Mouse (Mus musculus): ENCODE results near the gene Cd84. TPM values are rescaled to one million over a fixed set of nuclear protein-coding genes. Genes with fewer than 3 reads are reported as not detected.
A peak's percentile ranks its signal among the peaks of the same experiment; 100 is the strongest.
"Not testable (repeated sequence)": the region's sequence is repeated elsewhere in the genome, so short reads cannot be mapped to it uniquely, and the experiment has no call there.

The Cd84 gene
- polyA plus RNA-seq (2012; ENCODE audit: insufficient read depth, insufficient read length, missing spikeins), result 352 and 384 TPM in 2 replicates

DNA sequence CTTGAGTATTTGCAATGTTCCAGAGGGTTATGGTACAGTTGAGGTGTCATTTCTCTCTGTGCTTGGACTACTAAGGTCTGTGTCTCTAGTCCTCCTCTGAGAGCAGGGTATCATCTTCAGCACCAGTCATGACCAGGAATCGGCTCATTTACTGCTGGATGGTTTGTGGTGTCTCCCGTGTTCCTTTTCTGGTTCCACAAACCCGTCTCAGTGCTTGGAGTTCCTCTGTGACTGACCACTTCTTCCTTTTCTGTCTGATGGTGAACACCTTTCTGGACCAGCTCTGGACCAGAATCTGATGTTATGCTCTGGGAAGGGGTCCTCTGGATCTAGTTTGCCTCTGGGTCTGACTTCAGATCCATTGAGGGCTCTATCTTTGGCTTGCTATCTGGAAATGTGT lies at the start of gene Cd84:
Cd84 (plus strand) TSS at position 210 of the 400 bp plus-strand sequence.
- TF ChIP-seq POLR2A (IDR thresholded peaks at IDR 0.05; ENCODE audit: borderline replicate concordance, low read depth, low read length) (no peak), CTCF (IDR thresholded peaks at IDR 0.05; ENCODE audit: low read depth, low read length) (no peak)
- H3K4me3 ChIP-seq (ENCODE audit: insufficient read depth, low read length), result peak within 1 kb of the TSS; percentile 71
- H3K27ac ChIP-seq (ENCODE audit: insufficient read depth, low read depth, low read length), result peak within 1 kb of the TSS; percentile 97
- H3K4me1 ChIP-seq (ENCODE audit: control insufficient read depth, insufficient read depth, low read length), result peaks cover 18% of the 10 kb centered on the region

DNA sequence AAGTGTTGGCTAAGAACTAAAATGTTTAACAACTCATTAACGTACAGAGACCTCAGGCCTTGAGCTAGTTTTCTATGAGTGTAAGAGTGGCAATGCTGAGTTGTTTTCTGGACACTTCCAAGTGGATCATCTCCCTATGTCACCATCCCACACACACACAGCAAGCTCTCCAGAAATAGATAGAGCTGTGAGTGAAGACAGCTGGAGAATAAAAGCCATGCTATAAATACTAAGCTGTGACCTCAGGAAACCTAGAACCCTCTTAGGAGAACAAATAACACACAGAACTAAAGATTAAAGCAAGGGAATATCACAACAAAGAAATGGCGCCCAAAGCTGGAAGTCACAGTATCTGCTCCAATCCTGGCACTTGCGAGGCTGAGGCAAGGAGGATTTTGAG lies 48.0 kb upstream of the Cd84 start:
- no peak overlapping the region for H3K4me3 ChIP-seq (ENCODE audit: insufficient read depth, low read length)
- no peaks in the 10 kb centered on the region for H3K4me1 ChIP-seq (ENCODE audit: control insufficient read depth, insufficient read depth, low read length)
- no peak for TF ChIP-seq POLR2A (IDR thresholded peaks at IDR 0.05; ENCODE audit: borderline replicate concordance, low read depth, low read length)
- TF ChIP-seq CTCF (IDR thresholded peaks at IDR 0.05; ENCODE audit: low read depth, low read length), result no peak
- no peak overlapping the region for H3K27ac ChIP-seq (ENCODE audit: insufficient read depth, low read depth, low read length)

DNA sequence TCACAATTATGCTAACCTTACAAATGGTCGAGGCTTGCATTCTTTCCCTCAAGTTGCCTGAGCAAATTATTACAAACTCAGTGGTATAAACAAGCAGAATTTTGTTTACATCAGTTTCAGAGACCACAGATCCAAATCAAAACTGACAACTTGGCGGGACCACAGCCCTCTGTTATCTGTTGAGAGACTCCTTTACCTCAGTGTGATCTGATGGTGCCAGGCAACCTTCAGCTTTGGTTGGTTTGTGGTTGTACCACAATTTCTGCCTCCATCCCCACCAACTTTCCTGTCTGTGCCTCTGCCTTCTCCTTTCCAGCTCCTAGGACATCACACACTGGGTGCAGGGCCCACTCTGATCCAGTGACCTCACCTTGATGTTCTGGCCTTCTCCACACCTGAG lies 43.3 kb upstream of the Cd84 start:
- TF ChIP-seq POLR2A (IDR thresholded peaks at IDR 0.05; ENCODE audit: borderline replicate concordance, low read depth, low read length) (no peak), CTCF (IDR thresholded peaks at IDR 0.05; ENCODE audit: low read depth, low read length) (no peak)
- Histone ChIP-seq H3K4me1 (ENCODE audit: control insufficient read depth, insufficient read depth, low read length) (no peaks in the 10 kb centered on the region), H3K4me3 (ENCODE audit: insufficient read depth, low read length) (no peak overlapping the region), H3K27ac (ENCODE audit: insufficient read depth, low read depth, low read length) (no peak overlapping the region)

DNA sequence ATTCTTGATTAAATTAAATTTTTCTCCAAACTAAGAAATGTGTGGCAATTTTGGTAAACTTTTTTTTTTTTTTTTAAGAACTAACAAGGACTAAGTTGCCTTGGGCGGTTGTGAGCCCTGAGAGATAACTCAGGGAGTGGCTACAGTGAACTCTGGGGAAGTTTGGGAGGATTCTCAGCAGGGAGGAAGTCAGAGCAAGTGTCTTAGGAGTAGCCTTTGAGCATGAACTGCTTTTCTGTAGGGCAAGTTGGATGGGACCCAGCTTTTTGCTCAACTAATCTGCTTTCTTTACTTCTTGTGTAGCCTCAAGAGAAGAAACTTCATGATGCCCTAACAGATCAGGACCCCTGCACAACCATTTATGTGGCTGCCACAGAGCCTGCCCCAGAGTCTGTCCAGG lies 41.7 kb upstream of the Cd84 start:
- TF ChIP-seq POLR2A (IDR thresholded peaks at IDR 0.05; ENCODE audit: borderline replicate concordance, low read depth, low read length), result no peak
- TF ChIP-seq CTCF (IDR thresholded peaks at IDR 0.05; ENCODE audit: low read depth, low read length), result no peak
- Histone ChIP-seq H3K4me3 (ENCODE audit: insufficient read depth, low read length) (no peak overlapping the region), H3K27ac (ENCODE audit: insufficient read depth, low read depth, low read length) (no peak overlapping the region), H3K4me1 (ENCODE audit: control insufficient read depth, insufficient read depth, low read length) (no peaks in the 10 kb centered on the region)

DNA sequence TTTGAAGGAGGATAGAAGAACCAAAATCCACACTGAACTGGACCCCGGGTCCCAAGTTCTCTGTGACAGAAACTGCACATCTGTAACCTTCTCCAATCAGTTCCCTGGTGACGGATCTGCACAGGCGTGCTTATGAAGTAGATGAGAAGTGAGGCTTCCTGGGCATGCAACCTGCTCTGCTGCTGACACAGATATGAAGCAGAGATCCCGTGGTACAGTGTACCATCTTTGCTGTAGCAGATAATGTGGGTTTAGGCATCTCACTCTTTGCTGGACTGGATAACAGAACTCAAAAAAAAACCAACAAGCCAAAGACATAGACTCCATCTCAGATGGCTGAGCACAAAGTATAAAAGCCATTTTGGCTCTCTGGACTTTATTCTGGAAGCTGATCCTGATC lies 39.8 kb upstream of the Cd84 start:
- no peaks in the 10 kb centered on the region for H3K4me1 ChIP-seq (ENCODE audit: control insufficient read depth, insufficient read depth, low read length)

DNA sequence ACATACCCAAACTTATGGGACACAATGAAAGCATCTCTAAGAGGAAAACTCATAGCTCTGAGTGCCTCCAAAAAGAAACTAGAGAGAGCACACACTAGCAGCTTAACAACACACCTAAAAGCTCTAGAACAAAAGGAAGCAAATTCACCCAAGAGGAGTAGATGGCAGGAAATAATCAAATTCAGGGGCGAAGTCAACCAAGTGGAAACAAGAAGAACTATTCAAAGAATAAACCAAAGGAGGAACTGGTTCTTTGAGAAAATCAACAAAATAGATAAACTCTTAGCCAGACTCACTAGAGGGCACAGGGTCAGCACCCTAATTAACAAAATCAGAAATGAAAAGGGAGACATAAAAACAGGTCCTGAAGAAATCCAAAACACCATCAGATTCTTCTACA lies 28.4 kb upstream of the Cd84 start:
- H3K4me3 ChIP-seq (ENCODE audit: insufficient read depth, low read length); H3K27ac ChIP-seq (ENCODE audit: insufficient read depth, low read depth, low read length); H3K4me1 ChIP-seq (ENCODE audit: control insufficient read depth, insufficient read depth, low read length): not testable (repeated sequence)

More for the DNA sequence above, 39.8 kb upstream of the Cd84 start:
- no peak for TF ChIP-seq POLR2A (IDR thresholded peaks at IDR 0.05; ENCODE audit: borderline replicate concordance, low read depth, low read length)
- no peak for TF ChIP-seq CTCF (IDR thresholded peaks at IDR 0.05; ENCODE audit: low read depth, low read length)
- Histone ChIP-seq H3K4me3 (ENCODE audit: insufficient read depth, low read length) (no peak overlapping the region), H3K27ac (ENCODE audit: insufficient read depth, low read depth, low read length) (no peak overlapping the region)

DNA sequence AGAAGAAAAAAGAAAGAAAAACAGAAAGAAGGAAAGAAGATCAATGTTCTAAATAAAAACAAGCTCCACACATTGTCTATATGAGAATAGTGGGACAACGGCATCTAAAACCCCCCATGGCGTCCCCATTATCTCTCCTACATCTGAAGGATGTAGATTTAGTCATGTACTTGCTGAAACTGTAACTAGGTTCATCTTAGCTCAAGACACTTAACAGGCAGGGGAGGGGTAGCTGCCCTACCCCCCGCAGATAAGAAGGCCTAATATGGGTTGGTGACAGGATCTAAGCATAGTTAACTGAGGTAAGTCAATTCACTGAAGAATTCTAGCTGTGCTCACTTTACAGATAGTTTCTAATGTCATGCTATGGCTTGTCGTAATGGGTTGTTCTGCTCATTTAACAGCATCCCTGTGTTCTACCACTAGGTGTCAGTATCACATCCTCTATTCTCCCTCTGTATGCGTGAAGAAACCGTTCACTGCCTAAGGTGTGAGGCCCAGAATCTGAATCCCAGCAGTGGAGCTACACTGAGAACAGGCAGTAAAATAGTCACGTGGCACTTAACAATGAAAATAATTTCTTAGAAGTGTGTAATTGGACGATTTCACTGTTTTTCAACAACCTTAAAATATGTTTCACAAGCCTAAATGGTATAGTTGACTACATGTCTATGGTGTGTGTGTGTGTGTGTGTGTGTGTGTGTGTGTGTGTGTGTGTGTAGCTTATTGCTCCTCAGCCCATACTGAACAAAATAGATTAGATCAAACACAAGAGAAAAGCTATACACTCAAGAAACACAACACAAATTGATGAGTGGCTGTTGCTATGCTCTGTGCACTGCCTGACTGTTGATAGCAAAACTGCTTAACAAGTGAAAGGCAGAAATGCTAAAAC lies 23.7 kb upstream of the Cd84 start:
- no peak overlapping the region for H3K4me3 ChIP-seq (ENCODE audit: insufficient read depth, low read length)
- no peak overlapping the region for H3K27ac ChIP-seq (ENCODE audit: insufficient read depth, low read depth, low read length)
- TF ChIP-seq CTCF (IDR thresholded peaks at IDR 0.05; ENCODE audit: low read depth, low read length), result no peak
- no peak for TF ChIP-seq POLR2A (IDR thresholded peaks at IDR 0.05; ENCODE audit: borderline replicate concordance, low read depth, low read length)
- H3K4me1 ChIP-seq (ENCODE audit: control insufficient read depth, insufficient read depth, low read length), result no peaks in the 10 kb centered on the region

DNA sequence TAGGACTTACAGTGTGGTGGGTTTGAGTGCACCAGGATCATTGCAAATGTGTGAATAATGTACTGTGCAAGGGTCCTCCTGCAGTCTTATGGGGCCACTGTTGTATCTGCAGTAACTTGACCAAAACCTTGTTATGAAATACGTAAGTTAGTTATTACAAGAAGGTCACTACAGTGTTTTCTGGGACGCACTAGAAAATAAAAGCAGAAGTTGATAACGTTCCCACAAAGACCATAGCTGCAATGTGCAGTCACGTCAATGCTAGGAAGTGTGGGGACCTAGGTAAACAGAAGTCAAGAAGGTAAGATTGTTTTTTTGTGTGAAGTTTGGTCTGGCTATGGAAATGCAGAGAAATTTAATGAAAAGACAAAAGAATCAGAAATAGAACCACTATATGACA lies 22.5 kb upstream of the Cd84 start:
- Histone ChIP-seq H3K4me1 (ENCODE audit: control insufficient read depth, insufficient read depth, low read length) (no peaks in the 10 kb centered on the region), H3K27ac (ENCODE audit: insufficient read depth, low read depth, low read length) (no peak overlapping the region), H3K4me3 (ENCODE audit: insufficient read depth, low read length) (no peak overlapping the region)
- TF ChIP-seq POLR2A (IDR thresholded peaks at IDR 0.05; ENCODE audit: borderline replicate concordance, low read depth, low read length), result no peak
- no peak for TF ChIP-seq CTCF (IDR thresholded peaks at IDR 0.05; ENCODE audit: low read depth, low read length)

DNA sequence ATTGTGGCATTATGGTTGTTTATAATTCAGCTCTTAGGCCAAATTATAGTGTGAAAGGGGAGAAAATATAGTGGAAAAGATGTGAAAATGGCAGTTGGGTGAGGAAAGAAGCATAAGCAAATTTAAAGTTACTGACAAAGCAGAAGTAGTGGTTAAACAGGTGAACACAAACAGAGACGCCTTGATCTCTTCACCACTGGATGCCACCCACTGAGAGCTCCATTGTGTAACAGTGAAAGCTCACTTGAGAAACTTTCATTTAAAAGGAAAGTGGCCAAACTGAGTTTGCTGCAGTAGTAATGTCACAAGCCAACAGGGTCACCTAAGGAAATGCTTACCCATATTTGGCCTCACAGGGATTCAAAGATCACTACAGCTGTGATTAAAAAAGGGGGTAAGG lies 18.2 kb upstream of the Cd84 start:
- no peak overlapping the region for H3K27ac ChIP-seq (ENCODE audit: insufficient read depth, low read depth, low read length)
- no peak overlapping the region for H3K4me3 ChIP-seq (ENCODE audit: insufficient read depth, low read length)
- TF ChIP-seq POLR2A (IDR thresholded peaks at IDR 0.05; ENCODE audit: borderline replicate concordance, low read depth, low read length) (no peak), CTCF (IDR thresholded peaks at IDR 0.05; ENCODE audit: low read depth, low read length) (no peak)
- H3K4me1 ChIP-seq (ENCODE audit: control insufficient read depth, insufficient read depth, low read length), result peaks cover 9% of the 10 kb centered on the region

DNA sequence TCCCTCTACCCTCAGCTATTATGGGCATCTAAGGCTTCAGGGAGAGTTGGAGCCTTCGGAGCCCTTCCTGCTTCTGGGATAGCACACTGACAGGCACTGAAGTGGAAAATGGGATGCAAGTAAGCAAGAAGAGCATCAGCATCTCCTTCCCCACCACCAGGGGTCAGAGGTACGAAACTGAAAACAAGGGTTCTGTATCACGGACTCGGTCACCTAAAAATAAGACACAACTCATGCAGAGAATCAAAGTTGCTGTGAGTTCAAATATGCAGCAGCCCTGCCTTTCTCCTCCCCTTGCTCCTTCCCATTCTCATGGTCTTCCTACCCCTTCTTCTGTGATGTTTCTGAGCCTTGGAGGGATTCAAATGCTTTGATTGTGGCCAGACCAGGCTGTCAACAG lies 14.0 kb upstream of the Cd84 start:
- Histone ChIP-seq H3K4me3 (ENCODE audit: insufficient read depth, low read length) (no peak overlapping the region), H3K4me1 (ENCODE audit: control insufficient read depth, insufficient read depth, low read length) (peaks cover 17% of the 10 kb centered on the region), H3K27ac (ENCODE audit: insufficient read depth, low read depth, low read length) (no peak overlapping the region)
- TF ChIP-seq POLR2A (IDR thresholded peaks at IDR 0.05; ENCODE audit: borderline replicate concordance, low read depth, low read length), result no peak

Measured in bone marrow macrophage, adult 2 months (primary cell).